Mouse (Mus musculus) C2C12 (cell line): ENCODE results near the gene Aff3.

Source experiments
- CTCF ChIP-seq: IDR thresholded peaks from one replicate; pipeline ENCODE4 v1.5.1; 2011; ENCODE audit not compliant: control insufficient read depth, insufficient read depth, insufficient read length
- MAX ChIP-seq: IDR thresholded peaks from one replicate; pipeline ENCODE4 v1.6.1; 2011; ENCODE audit warnings: mild to moderate bottlenecking, control low read depth
- MYOG ChIP-seq: IDR thresholded peaks from one replicate; pipeline ENCODE4 v1.6.1; 2011; ENCODE audit not compliant: control insufficient read depth, insufficient read length; ENCODE audit errors: extremely low read depth
- USF1 ChIP-seq: IDR thresholded peaks from one replicate; pipeline ENCODE4 v1.6.1; 2011; ENCODE audit warnings: low read depth, mild to moderate bottlenecking, control low read depth, moderate library complexity

GRCm38 (mm10) chr1:38271312-38271711 is 393.4 kb downstream of the Aff3 start:
- TF ChIP-seq MYOG, result no peak
- no peak for TF ChIP-seq CTCF
- no peak for TF ChIP-seq MAX
- no peak for TF ChIP-seq USF1
